Mouse (Mus musculus): ENCODE data around the gene 4933412E24Rik. TPM values are rescaled to one million over a fixed set of nuclear protein-coding genes. Genes with fewer than 3 reads are reported as not detected.

Gene 4933412E24Rik
- not detected for total RNA-seq (2021)
- not detected in 2 replicates for polyA plus RNA-seq (2012; rRNA removed)
- long read RNA-seq: 0 reads

DNA sequence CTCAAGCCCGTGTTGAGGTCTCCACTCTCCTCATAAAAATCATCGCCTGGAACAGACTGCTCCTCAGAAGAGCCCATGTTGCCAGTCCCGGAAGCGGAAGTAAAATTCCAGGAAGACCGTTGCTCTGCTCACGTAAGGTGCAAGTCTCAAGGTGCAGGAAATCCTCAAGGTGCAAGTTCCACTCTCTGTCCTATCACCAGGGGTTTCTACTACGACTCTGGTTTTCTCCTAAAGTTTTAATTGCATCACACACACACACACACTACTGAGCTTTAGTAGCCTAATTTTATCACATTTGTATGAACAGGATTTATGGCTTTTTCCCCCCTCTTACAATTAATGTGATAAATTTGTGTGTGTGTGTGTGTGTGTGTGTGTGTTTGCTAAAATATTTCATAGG is at the start of gene 4933412E24Rik:
4933412E24Rik (minus strand) TSS at position 101 of the 400 bp plus-strand sequence.
- H3K9ac ChIP-seq (ENCODE audit: low read depth, low read length): no peak within 1 kb of the TSS
- H3K36me3 ChIP-seq (ENCODE audit: control insufficient read depth, insufficient read depth, low read length): no peaks in the 10 kb centered on the region
- H3K27ac ChIP-seq: no peak within 1 kb of the TSS
- no peaks in the 10 kb centered on the region for H3K79me2 ChIP-seq (replicated peaks; ENCODE audit: control insufficient read depth, insufficient read depth, low read length)
- H3K4me3 ChIP-seq: no peak within 1 kb of the TSS
- TF ChIP-seq CTCF (IDR thresholded peaks at IDR 0.05): no peak
- H3K4me1 ChIP-seq (ENCODE audit: control insufficient read depth, insufficient read depth, low read length): no peaks in the 10 kb centered on the region
- H3K27me3 ChIP-seq (ENCODE audit: control insufficient read depth, insufficient read depth, low read length): no peaks in the 10 kb centered on the region; the same call in 1 of the 2 replicates
- 85% methylated on average over 7 of the region's 7 CpGs for WGBS
- no peak for DNase-seq
- intact Hi-C loops (cut with DNase I): no loop called here

DNA sequence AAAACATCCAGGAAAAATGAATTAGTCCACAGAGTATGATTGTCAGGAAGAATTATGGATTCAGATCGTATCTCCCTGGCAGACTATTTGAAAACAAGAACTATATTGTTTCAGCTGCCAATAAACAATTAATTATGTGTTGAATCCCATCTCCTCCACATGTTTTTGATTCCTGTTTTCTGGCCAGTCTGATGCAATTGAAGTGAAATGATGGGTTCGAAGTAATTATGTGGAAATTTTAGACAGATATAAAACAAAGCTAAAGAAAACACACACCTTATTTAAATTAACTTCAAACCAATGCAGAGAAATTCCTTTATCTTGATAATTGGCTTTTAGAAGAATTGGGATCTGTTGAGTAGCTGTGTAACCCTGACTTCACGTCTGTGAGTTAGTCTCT is 14.3 kb upstream of the 4933412E24Rik start:
- Histone ChIP-seq H3K9ac (ENCODE audit: low read depth, low read length) (no peak overlapping the region), H3K4me1 (ENCODE audit: control insufficient read depth, insufficient read depth, low read length) (peaks cover 1% of the 10 kb centered on the region; the same call in 1 of the 2 replicates), H3K27me3 (ENCODE audit: control insufficient read depth, insufficient read depth, low read length) (no peaks in the 10 kb centered on the region), H3K4me3 (no peak overlapping the region), H3K79me2 (replicated peaks; ENCODE audit: control insufficient read depth, insufficient read depth, low read length) (no peaks in the 10 kb centered on the region), H3K36me3 (ENCODE audit: control insufficient read depth, insufficient read depth, low read length) (no peaks in the 10 kb centered on the region), H3K27ac (no peak overlapping the region)
- TF ChIP-seq EP300 (IDR thresholded peaks at IDR 0.05; ENCODE audit: insufficient read depth, low read depth, low read length): no peak
- TF ChIP-seq CTCF (IDR thresholded peaks at IDR 0.05): no peak
- TF ChIP-seq POLR2A (IDR thresholded peaks at IDR 0.05; ENCODE audit: insufficient read depth, low read depth, low read length): no peak
- no peak for DNase-seq
- 65% methylated on average over 3 of the region's 3 CpGs for WGBS
- intact Hi-C loops (cut with DNase I): no loop called here

DNA sequence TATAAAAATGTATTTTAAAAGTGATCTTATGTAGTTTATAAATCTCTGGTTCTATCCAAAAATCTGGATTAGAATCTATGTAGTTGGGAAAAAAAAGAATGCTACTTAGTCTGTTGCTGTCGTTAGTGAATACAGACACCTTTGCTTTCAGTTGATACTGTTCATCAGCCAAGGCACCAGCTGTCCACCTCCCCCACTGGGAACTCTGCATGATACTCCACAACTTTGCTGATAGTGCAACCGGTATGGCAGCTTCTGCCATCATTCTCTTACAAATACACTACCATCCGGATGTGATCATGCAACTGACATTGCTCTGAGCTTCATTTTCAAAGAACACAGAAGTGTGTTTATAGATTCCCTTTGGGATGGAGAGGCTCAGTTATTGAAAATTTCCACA is 4.8 kb upstream of the 4933412E24Rik start:
- 31% methylated on average over 3 of the region's 3 CpGs for WGBS

DNA sequence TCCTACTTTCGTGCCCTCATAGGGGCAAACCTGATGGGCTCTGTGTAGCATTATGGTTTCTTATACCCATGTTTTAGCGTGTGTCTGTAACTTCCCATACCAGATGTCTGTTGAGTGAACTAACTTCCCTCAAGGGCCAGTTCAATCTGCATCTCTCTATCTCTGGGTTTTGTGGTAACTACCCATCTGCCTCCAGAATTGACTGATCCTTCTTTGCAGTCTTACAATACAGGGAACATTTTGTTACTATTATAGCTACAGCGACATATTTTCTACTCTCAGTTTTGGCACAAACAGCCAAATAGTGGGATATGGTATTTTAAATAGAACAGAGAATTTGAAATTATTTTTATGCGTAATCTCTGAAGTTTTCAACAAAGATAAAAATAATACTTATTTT is 6.2 kb downstream of the 4933412E24Rik start:
- no peaks in the 10 kb centered on the region for H3K36me3 ChIP-seq (ENCODE audit: control insufficient read depth, insufficient read depth, low read length)
- no peak overlapping the region for H3K27ac ChIP-seq
- no peaks in the 10 kb centered on the region for H3K79me2 ChIP-seq (replicated peaks; ENCODE audit: control insufficient read depth, insufficient read depth, low read length)
- no peak for TF ChIP-seq EP300 (IDR thresholded peaks at IDR 0.05; ENCODE audit: insufficient read depth, low read depth, low read length)
- no peak for TF ChIP-seq CTCF (IDR thresholded peaks at IDR 0.05)
- TF ChIP-seq POLR2A (IDR thresholded peaks at IDR 0.05; ENCODE audit: insufficient read depth, low read depth, low read length): no peak
- H3K9ac ChIP-seq (ENCODE audit: low read depth, low read length): no peak overlapping the region
- no peaks in the 10 kb centered on the region for H3K27me3 ChIP-seq (ENCODE audit: control insufficient read depth, insufficient read depth, low read length)
- no peak for DNase-seq
- intact Hi-C loops (cut with DNase I): no loop called here
- no peaks in the 10 kb centered on the region for H3K4me1 ChIP-seq (ENCODE audit: control insufficient read depth, insufficient read depth, low read length)
- WGBS: 92% methylated on average over 4 of the region's 4 CpGs
- H3K4me3 ChIP-seq: no peak overlapping the region

More for the DNA sequence above, 4.8 kb upstream of the 4933412E24Rik start:
- Histone ChIP-seq H3K9ac (ENCODE audit: low read depth, low read length) (no peak overlapping the region), H3K27me3 (ENCODE audit: control insufficient read depth, insufficient read depth, low read length) (no peaks in the 10 kb centered on the region), H3K36me3 (ENCODE audit: control insufficient read depth, insufficient read depth, low read length) (no peaks in the 10 kb centered on the region), H3K27ac (no peak overlapping the region), H3K79me2 (replicated peaks; ENCODE audit: control insufficient read depth, insufficient read depth, low read length) (no peaks in the 10 kb centered on the region), H3K4me1 (ENCODE audit: control insufficient read depth, insufficient read depth, low read length) (no peaks in the 10 kb centered on the region), H3K4me3 (no peak overlapping the region)
- intact Hi-C loops (cut with DNase I): no loop called here
- no peak for DNase-seq
- TF ChIP-seq EP300 (IDR thresholded peaks at IDR 0.05; ENCODE audit: insufficient read depth, low read depth, low read length) (no peak), CTCF (IDR thresholded peaks at IDR 0.05) (no peak), POLR2A (IDR thresholded peaks at IDR 0.05; ENCODE audit: insufficient read depth, low read depth, low read length) (no peak)

DNA sequence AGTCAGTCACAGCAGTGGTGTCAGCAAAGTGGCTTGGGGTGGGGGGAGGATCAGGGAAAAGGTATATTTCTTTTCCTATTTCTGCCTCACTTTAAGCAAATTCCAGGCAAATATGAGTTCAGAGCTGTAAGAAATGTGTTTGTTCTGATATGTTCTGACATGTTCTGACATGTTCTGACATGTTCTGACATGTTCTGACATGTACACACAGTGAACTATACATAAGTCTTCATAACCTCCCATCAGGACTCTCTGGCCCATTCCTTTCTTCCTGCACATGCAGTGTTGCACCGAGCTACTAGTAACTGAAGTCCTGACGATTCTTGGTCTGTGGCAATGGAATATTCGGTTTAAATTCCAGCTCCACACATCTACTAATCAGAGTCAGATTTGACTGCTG is 6.8 kb downstream of the 4933412E24Rik start:
- no peaks in the 10 kb centered on the region for H3K4me1 ChIP-seq (ENCODE audit: control insufficient read depth, insufficient read depth, low read length)
- WGBS: 77% methylated on average over 3 of the region's 3 CpGs
- no peak for TF ChIP-seq POLR2A (IDR thresholded peaks at IDR 0.05; ENCODE audit: insufficient read depth, low read depth, low read length)
- no peak for TF ChIP-seq EP300 (IDR thresholded peaks at IDR 0.05; ENCODE audit: insufficient read depth, low read depth, low read length)
- TF ChIP-seq CTCF (IDR thresholded peaks at IDR 0.05): no peak
- no peaks in the 10 kb centered on the region for H3K36me3 ChIP-seq (ENCODE audit: control insufficient read depth, insufficient read depth, low read length)
- H3K79me2 ChIP-seq (replicated peaks; ENCODE audit: control insufficient read depth, insufficient read depth, low read length): no peaks in the 10 kb centered on the region
- no peak overlapping the region for H3K4me3 ChIP-seq
- no peak for DNase-seq
- H3K9ac ChIP-seq (ENCODE audit: low read depth, low read length): no peak overlapping the region
- intact Hi-C loops (cut with DNase I): no loop called here
- H3K27ac ChIP-seq: no peak overlapping the region
- H3K27me3 ChIP-seq (ENCODE audit: control insufficient read depth, insufficient read depth, low read length): no peaks in the 10 kb centered on the region

DNA sequence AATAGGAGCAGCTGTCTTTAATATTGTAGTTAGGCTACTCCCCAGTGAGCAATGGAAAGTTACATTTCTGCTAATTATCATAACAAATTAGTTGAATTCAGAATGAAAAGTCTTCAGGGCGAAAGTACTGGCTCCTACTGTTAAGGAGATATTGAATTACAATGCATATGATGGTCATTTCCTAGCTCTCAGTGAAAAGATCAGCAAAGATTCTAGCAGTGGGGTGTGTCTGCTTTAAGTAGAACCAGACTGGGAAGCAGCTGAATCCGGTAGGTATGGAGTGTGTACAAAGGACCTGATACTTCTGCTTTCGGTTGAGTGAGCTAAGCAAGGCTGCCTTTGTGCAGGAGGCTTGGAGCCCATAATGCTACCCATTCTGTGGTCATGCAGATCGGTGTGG is 32.6 kb downstream of the 4933412E24Rik start:
- no peak overlapping the region for H3K9ac ChIP-seq (ENCODE audit: low read depth, low read length)
- no peak overlapping the region for H3K27ac ChIP-seq
- no peaks in the 10 kb centered on the region for H3K27me3 ChIP-seq (ENCODE audit: control insufficient read depth, insufficient read depth, low read length)
- H3K79me2 ChIP-seq (replicated peaks; ENCODE audit: control insufficient read depth, insufficient read depth, low read length): no peaks in the 10 kb centered on the region
- 73% methylated on average over 4 of the region's 4 CpGs for WGBS
- H3K4me3 ChIP-seq: no peak overlapping the region
- intact Hi-C loops (cut with DNase I): no loop called here
- TF ChIP-seq POLR2A (IDR thresholded peaks at IDR 0.05; ENCODE audit: insufficient read depth, low read depth, low read length) (no peak), CTCF (IDR thresholded peaks at IDR 0.05) (no peak), EP300 (IDR thresholded peaks at IDR 0.05; ENCODE audit: insufficient read depth, low read depth, low read length) (no peak)
- no peak for DNase-seq
- no peaks in the 10 kb centered on the region for H3K4me1 ChIP-seq (ENCODE audit: control insufficient read depth, insufficient read depth, low read length)
- no peaks in the 10 kb centered on the region for H3K36me3 ChIP-seq (ENCODE audit: control insufficient read depth, insufficient read depth, low read length)

All from heart, adult 2 months (tissue).